Mouse (Mus musculus) cerebellum, adult 2 months (tissue): ENCODE measurements around the gene Olfr1508.

Experiments used
- CTCF ChIP-seq: fragments of 200-500 bp; IDR thresholded peaks from 2 replicates; pipeline ENCODE4 v1.5.1; 2011; ENCODE audit warnings: low read depth, mild to moderate bottlenecking, control low read depth, low read length, moderate library complexity, borderline replicate concordance; ENCODE audit not compliant: insufficient read depth
- POLR2A ChIP-seq: fragments of 200-500 bp; IDR thresholded peaks from 2 replicates; pipeline ENCODE4 v1.6.1; 2011; ENCODE audit warnings: low read length, control low read depth, borderline replicate concordance; ENCODE audit not compliant: insufficient read depth

- TF ChIP-seq POLR2A (no peak), CTCF (no peak)
Observed at GRCm38 (mm10) chr14:52427686-52428085, 39.6 kb downstream of the Olfr1508 start.
